Mouse (Mus musculus): ENCODE results near the gene Sec1. TPM values are rescaled to one million over a fixed set of nuclear protein-coding genes. Genes with fewer than 3 reads are reported as not detected.

The Sec1 gene
- polyA plus RNA-seq, 1 experiment from 2014 or later, result 0.24 TPM

DNA sequence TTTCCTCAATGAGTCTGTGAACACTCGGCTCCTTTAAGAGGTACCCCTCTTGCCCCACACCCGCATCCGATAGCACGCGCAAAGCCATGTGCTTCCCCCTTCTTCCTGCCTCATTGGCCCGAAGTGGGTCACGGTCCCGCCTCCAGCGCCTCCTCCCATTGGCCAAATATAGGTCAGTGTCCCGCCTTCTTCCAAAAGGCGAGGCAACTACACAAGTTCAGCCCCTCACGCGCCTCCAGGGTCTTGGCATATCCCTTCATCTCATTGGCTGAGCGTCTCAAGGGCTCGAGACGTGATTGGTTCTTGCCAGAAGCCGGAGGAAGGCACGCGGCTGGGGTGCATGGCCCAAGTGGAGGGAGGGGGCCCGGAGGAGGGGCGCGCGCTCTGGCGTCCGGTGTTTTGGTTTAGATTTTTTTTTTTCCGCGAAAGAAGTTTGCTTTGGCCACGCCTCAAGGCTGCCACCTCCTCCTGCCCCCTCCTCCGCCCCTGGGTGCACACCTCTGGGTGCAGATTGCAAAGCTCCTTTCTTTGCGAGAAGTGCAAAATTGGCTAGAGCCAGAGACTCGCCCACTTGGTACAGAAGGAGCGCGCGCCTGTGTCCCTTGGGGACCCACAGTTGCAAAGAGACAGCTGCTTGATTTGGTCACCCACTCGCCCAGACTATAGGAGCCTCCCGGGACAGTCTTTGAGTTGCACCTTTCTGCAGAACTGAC is 10.7 kb upstream of the Sec1 start, which contains the start of gene Dbp:
Gene Dbp, plus strand, starts transcription at position 359 of the 713 bp plus-strand sequence.
- peak; percentile 85 for ATAC-seq (replicated peaks; ENCODE audit: insufficient number of reproducible peaks, low FRiP score, low TSS enrichment)
- Histone ChIP-seq H3K9me3 (replicated peaks; ENCODE audit: control insufficient read depth, low read length) (no peaks in the 10 kb centered on the region), H3K4me3 (ENCODE audit: low read depth, low read length) (peak within 1 kb of the TSS; percentile 71), H3K27me3 (ENCODE audit: control insufficient read depth, insufficient read depth, low read length) (peaks cover 8% of the 10 kb centered on the region), H3K4me1 (ENCODE audit: control insufficient read depth, insufficient read depth, low read length) (peaks cover 41% of the 10 kb centered on the region), H3K9ac (ENCODE audit: low read depth, low read length) (peak within 1 kb of the TSS; percentile 86), H3K36me3 (ENCODE audit: control insufficient read depth, insufficient read depth, low read length) (no peaks in the 10 kb centered on the region), H3K4me2 (peak within 1 kb of the TSS; percentile 97), H3K27ac (ENCODE audit: low read depth, low read length) (peak within 1 kb of the TSS; percentile 79)
- under 1% methylated on average over 35 of the region's 36 CpGs for whole genome bisulfite sequencing (ENCODE audit: insufficient replicate concordance)

GRCm38 (mm10) chr7:45704046-45704559 is 9.9 kb upstream of the Sec1 start:
- Histone ChIP-seq H3K27ac (ENCODE audit: low read depth, low read length) (peak overlapping the region; percentile 70), H3K9ac (ENCODE audit: low read depth, low read length) (peak overlapping the region; percentile 54), H3K4me1 (ENCODE audit: control insufficient read depth, insufficient read depth, low read length) (peaks cover 42% of the 10 kb centered on the region), H3K4me3 (ENCODE audit: low read depth, low read length) (peak overlapping the region; percentile 71), H3K9me3 (replicated peaks; ENCODE audit: control insufficient read depth, low read length) (no peaks in the 10 kb centered on the region), H3K4me2 (peak overlapping the region; percentile 97), H3K27me3 (ENCODE audit: control insufficient read depth, insufficient read depth, low read length) (peaks cover 16% of the 10 kb centered on the region), H3K36me3 (ENCODE audit: control insufficient read depth, insufficient read depth, low read length) (no peaks in the 10 kb centered on the region)
- 1% methylated on average over 13 of the region's 13 CpGs for WGBS (ENCODE audit: insufficient replicate concordance)
- ATAC-seq (replicated peaks; ENCODE audit: insufficient number of reproducible peaks, low FRiP score, low TSS enrichment), result 0 out of 2 replicates have a peak, but pooled peaks have one; percentile 16

GRCm38 (mm10) chr7:45703521-45704033 is 9.4 kb upstream of the Sec1 start:
- Histone ChIP-seq H3K36me3 (ENCODE audit: control insufficient read depth, insufficient read depth, low read length) (no peaks in the 10 kb centered on the region), H3K27ac (ENCODE audit: low read depth, low read length) (peak overlapping the region; percentile 70), H3K9ac (ENCODE audit: low read depth, low read length) (peak overlapping the region; percentile 54; the same call in 1 of the 2 replicates), H3K4me2 (peak overlapping the region; percentile 97), H3K27me3 (ENCODE audit: control insufficient read depth, insufficient read depth, low read length) (peaks cover 21% of the 10 kb centered on the region), H3K4me3 (ENCODE audit: low read depth, low read length) (peak overlapping the region; percentile 71), H3K9me3 (replicated peaks; ENCODE audit: control insufficient read depth, low read length) (no peaks in the 10 kb centered on the region), H3K4me1 (ENCODE audit: control insufficient read depth, insufficient read depth, low read length) (peaks cover 39% of the 10 kb centered on the region)
- no peak for ATAC-seq (replicated peaks; ENCODE audit: insufficient number of reproducible peaks, low FRiP score, low TSS enrichment)
- WGBS (ENCODE audit: insufficient replicate concordance), result 47% methylated on average over 12 of the region's 12 CpGs

GRCm38 (mm10) chr7:45702809-45703520 is 8.8 kb upstream of the Sec1 start:
- Histone ChIP-seq H3K27me3 (ENCODE audit: control insufficient read depth, insufficient read depth, low read length) (peaks cover 27% of the 10 kb centered on the region), H3K4me2 (no peak overlapping the region; the same call in 1 of the 2 replicates), H3K9me3 (replicated peaks; ENCODE audit: control insufficient read depth, low read length) (no peaks in the 10 kb centered on the region), H3K9ac (ENCODE audit: low read depth, low read length) (no peak overlapping the region), H3K4me3 (ENCODE audit: low read depth, low read length) (no peak overlapping the region), H3K27ac (ENCODE audit: low read depth, low read length) (no peak overlapping the region), H3K36me3 (ENCODE audit: control insufficient read depth, insufficient read depth, low read length) (no peaks in the 10 kb centered on the region), H3K4me1 (ENCODE audit: control insufficient read depth, insufficient read depth, low read length) (peaks cover 33% of the 10 kb centered on the region)
- no peak for ATAC-seq (replicated peaks; ENCODE audit: insufficient number of reproducible peaks, low FRiP score, low TSS enrichment)
- WGBS (ENCODE audit: insufficient replicate concordance), result 83% methylated on average over 17 of the region's 17 CpGs

- peaks cover 27% of the 10 kb centered on the region for H3K4me1 ChIP-seq (ENCODE audit: control insufficient read depth, insufficient read depth, low read length)
These were observed 8.1 kb upstream of the Sec1 start for GRCm38 (mm10) chr7:45702316-45702715.

GRCm38 (mm10) chr7:45701607-45702006 is 7.4 kb upstream of the Sec1 start:
- Histone ChIP-seq H3K27ac (ENCODE audit: low read depth, low read length) (no peak overlapping the region), H3K4me1 (ENCODE audit: control insufficient read depth, insufficient read depth, low read length) (peaks cover 24% of the 10 kb centered on the region)
- ATAC-seq (replicated peaks; ENCODE audit: insufficient number of reproducible peaks, low FRiP score, low TSS enrichment), result no peak

More at GRCm38 (mm10) chr7:45702316-45702715, 8.1 kb upstream of the Sec1 start:
- no peak overlapping the region for H3K9ac ChIP-seq (ENCODE audit: low read depth, low read length)
- H3K9me3 ChIP-seq (replicated peaks; ENCODE audit: control insufficient read depth, low read length), result no peaks in the 10 kb centered on the region
- H3K27me3 ChIP-seq (ENCODE audit: control insufficient read depth, insufficient read depth, low read length), result peaks cover 29% of the 10 kb centered on the region
- H3K4me3 ChIP-seq (ENCODE audit: low read depth, low read length), result no peak overlapping the region
- H3K36me3 ChIP-seq (ENCODE audit: control insufficient read depth, insufficient read depth, low read length), result no peaks in the 10 kb centered on the region
- 88% methylated on average over 11 of the region's 11 CpGs for WGBS (ENCODE audit: insufficient replicate concordance)
- H3K27ac ChIP-seq (ENCODE audit: low read depth, low read length), result no peak overlapping the region
- no peak overlapping the region for H3K4me2 ChIP-seq
- no peak for ATAC-seq (replicated peaks; ENCODE audit: insufficient number of reproducible peaks, low FRiP score, low TSS enrichment)

GRCm38 (mm10) chr7:45701072-45701471 is 6.9 kb upstream of the Sec1 start:
- H3K27ac ChIP-seq (ENCODE audit: low read depth, low read length), result 0 out of 2 replicates have a peak overlapping the region, but pooled peaks have one; percentile 13
- no peak overlapping the region for H3K9ac ChIP-seq (ENCODE audit: low read depth, low read length)
- no peaks in the 10 kb centered on the region for H3K36me3 ChIP-seq (ENCODE audit: control insufficient read depth, insufficient read depth, low read length)
- no peak for ATAC-seq (replicated peaks; ENCODE audit: insufficient number of reproducible peaks, low FRiP score, low TSS enrichment)
- WGBS (ENCODE audit: insufficient replicate concordance), result 29% methylated on average over 11 of the region's 11 CpGs
- peaks cover 22% of the 10 kb centered on the region for H3K4me1 ChIP-seq (ENCODE audit: control insufficient read depth, insufficient read depth, low read length)
- peaks cover 29% of the 10 kb centered on the region for H3K27me3 ChIP-seq (ENCODE audit: control insufficient read depth, insufficient read depth, low read length)
- H3K4me2 ChIP-seq, result peak overlapping the region; percentile 84
- no peaks in the 10 kb centered on the region for H3K9me3 ChIP-seq (replicated peaks; ENCODE audit: control insufficient read depth, low read length)
- 0 out of 2 replicates have a peak overlapping the region, but pooled peaks have one; percentile 11 for H3K4me3 ChIP-seq (ENCODE audit: low read depth, low read length)

More at GRCm38 (mm10) chr7:45701607-45702006, 7.4 kb upstream of the Sec1 start:
- Histone ChIP-seq H3K4me3 (ENCODE audit: low read depth, low read length) (no peak overlapping the region), H3K4me2 (peak overlapping the region; percentile 84), H3K9ac (ENCODE audit: low read depth, low read length) (no peak overlapping the region), H3K36me3 (ENCODE audit: control insufficient read depth, insufficient read depth, low read length) (no peaks in the 10 kb centered on the region), H3K27me3 (ENCODE audit: control insufficient read depth, insufficient read depth, low read length) (peaks cover 29% of the 10 kb centered on the region), H3K9me3 (replicated peaks; ENCODE audit: control insufficient read depth, low read length) (no peaks in the 10 kb centered on the region)
- 80% methylated on average over 11 of the region's 11 CpGs for WGBS (ENCODE audit: insufficient replicate concordance)

DNA sequence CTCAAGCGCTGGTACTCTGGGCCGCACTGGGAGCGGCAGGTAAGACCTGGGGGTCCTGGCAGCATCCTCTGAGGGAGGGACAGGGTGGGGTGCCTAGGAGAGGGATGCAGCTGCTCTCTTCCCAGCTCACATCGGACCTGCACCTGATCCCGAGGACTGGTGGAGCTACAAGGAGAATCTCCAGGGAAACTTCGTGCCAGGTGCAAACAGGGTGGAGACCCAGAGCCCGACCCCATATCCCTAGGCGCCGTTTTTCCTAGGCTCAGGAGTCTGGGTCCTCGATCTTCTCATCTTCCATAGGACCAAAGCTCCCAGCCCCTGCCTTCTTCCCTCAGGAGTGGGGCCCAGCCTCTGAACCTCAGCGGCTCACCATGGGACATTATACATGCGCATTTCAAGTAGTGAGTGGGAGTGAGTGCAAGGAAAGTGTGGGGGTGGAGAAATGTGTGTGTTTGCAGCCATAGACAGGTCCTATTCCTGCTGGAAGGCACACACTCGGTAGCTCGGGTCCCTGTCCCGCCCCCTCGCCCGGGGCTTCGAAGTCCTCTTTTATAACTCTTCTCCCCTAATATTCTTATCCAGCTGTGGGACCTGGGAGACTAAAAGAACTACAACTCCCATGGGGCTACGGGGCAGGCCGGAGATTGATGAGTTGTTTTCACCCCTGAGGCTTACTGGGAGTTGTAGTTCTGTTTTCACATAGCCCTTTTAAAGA is 6.3 kb upstream of the Sec1 start:
- H3K4me2 ChIP-seq, result peak overlapping the region; percentile 84
- H3K9ac ChIP-seq (ENCODE audit: low read depth, low read length), result peak overlapping the region; percentile 54
- H3K36me3 ChIP-seq (ENCODE audit: control insufficient read depth, insufficient read depth, low read length), result no peaks in the 10 kb centered on the region
- peaks cover 18% of the 10 kb centered on the region for H3K4me1 ChIP-seq (ENCODE audit: control insufficient read depth, insufficient read depth, low read length)
- no peak overlapping the region for H3K27ac ChIP-seq (ENCODE audit: low read depth, low read length)
- H3K27me3 ChIP-seq (ENCODE audit: control insufficient read depth, insufficient read depth, low read length), result peaks cover 29% of the 10 kb centered on the region
- H3K9me3 ChIP-seq (replicated peaks; ENCODE audit: control insufficient read depth, low read length), result no peaks in the 10 kb centered on the region
- peak overlapping the region; percentile 46 for H3K4me3 ChIP-seq (ENCODE audit: low read depth, low read length)
- under 1% methylated on average over 20 of the region's 20 CpGs for WGBS (ENCODE audit: insufficient replicate concordance)
- no peak for ATAC-seq (replicated peaks; ENCODE audit: insufficient number of reproducible peaks, low FRiP score, low TSS enrichment)

Data from heart, embryonic 11.5 days (tissue).